Mouse (Mus musculus) bone marrow, adult 2 months (tissue): ENCODE results near the gene Cdk14.

Experiments
- CTCF ChIP-seq: fragments of 200-500 bp; IDR thresholded peaks from 2 replicates; pipeline ENCODE4 v1.5.1; 2011; ENCODE audit warnings: low read length, control low read depth; ENCODE audit not compliant: control insufficient read depth, insufficient read depth
- POLR2A ChIP-seq: fragments of 200-500 bp; IDR thresholded peaks from 2 replicates; pipeline ENCODE4 v1.6.1; 2011; ENCODE audit warnings: low read depth, mild to moderate bottlenecking, control low read depth, low read length, borderline replicate concordance; ENCODE audit not compliant: control insufficient read depth

GRCm38 (mm10) chr5:5291321-5291991 is 128.7 kb downstream of the Cdk14 start:
- no peak for TF ChIP-seq CTCF
- no peak for TF ChIP-seq POLR2A
